Mouse (Mus musculus): ENCODE data around the gene Myh11. TPM values are rescaled to one million over a fixed set of nuclear protein-coding genes. Genes with fewer than 3 reads are reported as not detected.
A peak's percentile ranks its signal among the peaks of the same experiment; 100 is the strongest.

The Myh11 gene
- polyA plus RNA-seq, 2 experiments = 0.32 to 0.46 TPM

- Histone ChIP-seq H3K9me3 (ENCODE audit: control insufficient read depth, low read length) (no peaks in the 10 kb centered on the region), H3K27me3 (ENCODE audit: control insufficient read depth, insufficient read depth, low read length) (no peaks in the 10 kb centered on the region), H3K4me1 (replicated peaks; ENCODE audit: control insufficient read depth in 2 of 2, insufficient read depth in 2 of 2, low read length in 1 of 2) (peaks cover 40 to 43% of the 10 kb centered on the region in 2 experiments), H3K4me2 (ENCODE audit: low read depth) (no peak overlapping the region), H3K4me3 (ENCODE audit: insufficient read depth in 1 of 2, low read depth in 2 of 2, low read length in 2 of 2) (no peak overlapping the region), H3K27ac (no peak overlapping the region; the same call in 1 of the 2 replicates), H3K36me3 (replicated peaks; ENCODE audit: control insufficient read depth, insufficient read depth, low read depth) (peaks cover 25% of the 10 kb centered on the region), H3K9ac (replicated peaks) (0 out of 2 replicates have a peak overlapping the region, but pooled peaks have one; percentile 3)
- 91% methylated on average over 1 of the region's 1 CpGs for WGBS (ENCODE audit: insufficient replicate concordance)
- DNase-seq (ENCODE audit: low read depth in 3 of 3, low spot score in 3 of 3) (no peak), ATAC-seq (ENCODE audit: insufficient read depth) (no peak)
- TF ChIP-seq EP300 (IDR thresholded peaks at IDR 0.05; ENCODE audit: low read depth) = no peak
- TF ChIP-seq CTCF (IDR thresholded peaks at IDR 0.05; ENCODE audit: low read depth) = no peak
These were observed 15.3 kb upstream of the Myh11 start for GRCm38 (mm10) chr16:14306451-14306850.

GRCm38 (mm10) chr16:14304791-14305190 is 13.6 kb upstream of the Myh11 start:
- ATAC-seq (ENCODE audit: insufficient read depth) (no peak), DNase-seq (ENCODE audit: low read depth in 3 of 3, low spot score in 3 of 3) (no peak)
- no peak overlapping the region for H3K4me3 ChIP-seq (ENCODE audit: insufficient read depth in 1 of 2, low read depth in 2 of 2, low read length in 2 of 2)
- H3K27me3 ChIP-seq (ENCODE audit: control insufficient read depth, insufficient read depth, low read length) = no peaks in the 10 kb centered on the region
- whole genome bisulfite sequencing (ENCODE audit: insufficient replicate concordance) = 87% methylated on average over 3 of the region's 3 CpGs
- H3K27ac ChIP-seq = no peak overlapping the region
- peaks cover 30 to 31% of the 10 kb centered on the region in 2 experiments for H3K4me1 ChIP-seq (replicated peaks; ENCODE audit: control insufficient read depth in 2 of 2, insufficient read depth in 2 of 2, low read length in 1 of 2)
- no peak overlapping the region for H3K4me2 ChIP-seq (ENCODE audit: low read depth)
- no peak overlapping the region for H3K9ac ChIP-seq (replicated peaks)
- peaks cover 28% of the 10 kb centered on the region for H3K36me3 ChIP-seq (replicated peaks; ENCODE audit: control insufficient read depth, insufficient read depth, low read depth)
- no peaks in the 10 kb centered on the region for H3K9me3 ChIP-seq (ENCODE audit: control insufficient read depth, low read length)
- TF ChIP-seq CTCF (IDR thresholded peaks at IDR 0.05; ENCODE audit: low read depth) (no peak), EP300 (IDR thresholded peaks at IDR 0.05; ENCODE audit: low read depth) (no peak)

- Histone ChIP-seq H3K9ac (replicated peaks) (no peak overlapping the region), H3K27me3 (ENCODE audit: control insufficient read depth, insufficient read depth, low read length) (no peaks in the 10 kb centered on the region), H3K27ac (no peak overlapping the region), H3K4me1 (replicated peaks; ENCODE audit: control insufficient read depth in 2 of 2, insufficient read depth in 2 of 2, low read length in 1 of 2) (peaks cover 22 to 23% of the 10 kb centered on the region in 2 experiments), H3K4me3 (ENCODE audit: insufficient read depth in 1 of 2, low read depth in 2 of 2, low read length in 2 of 2) (no peak overlapping the region), H3K4me2 (ENCODE audit: low read depth) (no peak overlapping the region), H3K9me3 (ENCODE audit: control insufficient read depth, low read length) (no peaks in the 10 kb centered on the region), H3K36me3 (replicated peaks; ENCODE audit: control insufficient read depth, insufficient read depth, low read depth) (peaks cover 33% of the 10 kb centered on the region)
- no peak for TF ChIP-seq CTCF (IDR thresholded peaks at IDR 0.05; ENCODE audit: low read depth)
- TF ChIP-seq EP300 (IDR thresholded peaks at IDR 0.05; ENCODE audit: low read depth) = no peak
- 76% methylated on average over 7 of the region's 7 CpGs for WGBS (ENCODE audit: insufficient replicate concordance)
- DNase-seq (ENCODE audit: low read depth in 3 of 3, low spot score in 3 of 3) = no peak
- ATAC-seq (ENCODE audit: insufficient read depth) = no peak
These were observed 12.5 kb upstream of the Myh11 start for GRCm38 (mm10) chr16:14303676-14304075.

- Histone ChIP-seq H3K9me3 (ENCODE audit: control insufficient read depth, low read length) (no peaks in the 10 kb centered on the region), H3K27ac (no peak overlapping the region), H3K27me3 (ENCODE audit: control insufficient read depth, insufficient read depth, low read length) (no peaks in the 10 kb centered on the region), H3K4me2 (ENCODE audit: low read depth) (no peak overlapping the region), H3K9ac (replicated peaks) (no peak overlapping the region), H3K36me3 (replicated peaks; ENCODE audit: control insufficient read depth, insufficient read depth, low read depth) (peaks cover 36% of the 10 kb centered on the region), H3K4me1 (replicated peaks; ENCODE audit: control insufficient read depth in 2 of 2, insufficient read depth in 2 of 2, low read length in 1 of 2) (peaks cover 16 to 17% of the 10 kb centered on the region in 2 experiments), H3K4me3 (ENCODE audit: insufficient read depth in 1 of 2, low read depth in 2 of 2, low read length in 2 of 2) (no peak overlapping the region)
- ATAC-seq (ENCODE audit: insufficient read depth) = no peak
- no peak for DNase-seq (ENCODE audit: low read depth in 3 of 3, low spot score in 3 of 3)
- TF ChIP-seq CTCF (IDR thresholded peaks at IDR 0.05; ENCODE audit: low read depth) (no peak), EP300 (IDR thresholded peaks at IDR 0.05; ENCODE audit: low read depth) (no peak)
- 84% methylated on average over 2 of the region's 2 CpGs for WGBS (ENCODE audit: insufficient replicate concordance)
These were observed 12.0 kb upstream of the Myh11 start for GRCm38 (mm10) chr16:14303148-14303547.

GRCm38 (mm10) chr16:14298461-14298860 is 7.3 kb upstream of the Myh11 start:
- Histone ChIP-seq H3K4me1 (replicated peaks; ENCODE audit: control insufficient read depth in 2 of 2, insufficient read depth in 2 of 2, low read length in 1 of 2) (no peaks in the 10 kb centered on the region), H3K36me3 (replicated peaks; ENCODE audit: control insufficient read depth, insufficient read depth, low read depth) (peaks cover 27% of the 10 kb centered on the region), H3K27ac (no peak overlapping the region), H3K9ac (replicated peaks) (no peak overlapping the region), H3K27me3 (ENCODE audit: control insufficient read depth, insufficient read depth, low read length) (no peaks in the 10 kb centered on the region), H3K9me3 (ENCODE audit: control insufficient read depth, low read length) (no peaks in the 10 kb centered on the region), H3K4me2 (ENCODE audit: low read depth) (no peak overlapping the region), H3K4me3 (ENCODE audit: insufficient read depth in 1 of 2, low read depth in 2 of 2, low read length in 2 of 2) (no peak overlapping the region)
- WGBS (ENCODE audit: insufficient replicate concordance) = 77% methylated on average over 4 of the region's 4 CpGs
- DNase-seq (ENCODE audit: low read depth in 3 of 3, low spot score in 3 of 3) = no peak
- TF ChIP-seq EP300 (IDR thresholded peaks at IDR 0.05; ENCODE audit: low read depth) = no peak
- TF ChIP-seq CTCF (IDR thresholded peaks at IDR 0.05; ENCODE audit: low read depth) = no peak
- no peak for ATAC-seq (ENCODE audit: insufficient read depth)
